Mouse (Mus musculus): ENCODE results near the gene Etl4.

Gene Etl4

DNA sequence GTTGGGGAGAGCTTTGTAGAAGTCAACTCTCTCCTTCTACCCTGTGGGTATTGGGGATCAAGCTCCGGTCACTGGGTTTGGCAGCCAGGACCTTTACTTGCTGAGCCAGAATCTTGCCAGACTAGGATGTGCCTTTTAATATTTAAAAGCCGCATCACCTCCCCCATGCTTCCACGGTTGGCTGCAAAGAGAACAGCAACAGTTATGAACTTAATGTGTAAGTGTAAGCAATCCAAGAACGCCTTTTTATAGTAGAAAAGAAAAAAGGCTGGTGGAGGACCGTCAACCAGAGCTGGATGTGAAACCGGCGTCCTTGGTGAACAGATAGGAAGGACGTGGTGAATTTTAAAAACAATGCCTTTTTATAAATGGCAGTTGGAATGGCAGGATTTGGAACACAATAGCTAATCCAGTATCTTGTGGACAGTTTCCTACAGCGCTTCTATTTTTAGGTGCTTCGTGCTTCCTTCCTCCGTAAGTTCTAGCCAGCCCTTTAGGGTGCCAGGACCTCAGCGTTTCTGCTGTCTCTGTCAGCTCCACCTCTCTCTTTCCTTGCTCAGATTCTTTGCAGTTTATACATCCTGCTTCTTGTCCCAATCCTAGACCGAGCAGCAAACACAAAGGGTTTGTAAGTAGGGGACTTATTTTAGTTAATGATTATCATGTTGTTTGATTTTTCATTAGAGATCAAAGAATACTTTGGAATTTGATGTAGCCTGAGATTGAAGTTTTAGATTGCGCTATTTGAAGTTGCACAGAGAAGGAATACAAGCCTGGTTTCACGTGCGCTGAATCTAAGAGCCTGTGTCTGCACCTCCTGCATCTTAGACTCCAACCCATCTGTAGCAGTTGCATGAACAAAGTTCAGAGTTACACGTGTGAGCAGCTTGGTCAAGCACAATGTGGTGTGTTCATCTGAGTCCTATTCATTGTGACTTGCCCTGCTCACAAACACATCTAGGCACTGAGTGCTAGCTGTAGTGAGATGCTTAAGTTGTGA is 535.9 kb downstream of the Etl4 start:
- peak; percentile 50 to 62 for DNase-seq

DNA sequence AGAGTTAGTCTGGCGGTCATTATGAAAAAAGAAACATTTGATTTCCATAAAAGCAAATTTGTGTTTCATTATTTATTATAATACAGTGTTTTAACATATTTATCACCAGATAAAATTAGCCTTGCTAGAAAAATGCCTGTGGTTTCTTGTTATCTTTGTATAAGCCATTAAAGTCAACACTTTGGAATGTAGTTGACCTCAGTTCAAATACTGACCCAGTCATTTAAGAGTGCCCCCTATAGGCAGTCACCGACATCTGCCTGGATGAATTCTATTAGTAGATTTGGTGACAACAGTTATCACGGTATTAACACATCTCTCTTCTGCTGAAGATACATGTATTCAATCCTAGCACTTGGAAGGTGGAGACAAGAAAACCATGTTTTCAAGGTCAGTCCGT is 536.6 kb downstream of the Etl4 start:
- DNase-seq, result peak in 1 of 2 experiments; percentile 32

DNA sequence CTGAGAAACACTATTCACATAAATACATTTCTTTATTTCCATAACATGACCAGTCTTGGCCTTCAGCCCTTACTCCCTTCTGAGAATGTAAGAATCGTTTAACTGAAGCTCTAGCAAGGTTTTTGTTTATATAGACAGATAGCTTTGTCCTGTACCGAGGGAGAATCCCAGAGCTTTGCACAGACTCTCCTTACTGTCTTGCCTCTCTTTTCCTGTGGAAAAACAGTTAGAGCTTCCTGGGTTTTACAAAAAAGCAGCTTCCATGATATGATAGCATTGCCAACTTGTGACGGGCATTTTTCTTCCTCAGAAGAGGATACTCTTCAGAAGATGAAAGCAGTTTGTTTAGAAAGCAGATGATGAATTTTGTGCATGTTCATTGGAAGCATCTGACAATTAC is 541.4 kb downstream of the Etl4 start:
- no peak for DNase-seq

DNA sequence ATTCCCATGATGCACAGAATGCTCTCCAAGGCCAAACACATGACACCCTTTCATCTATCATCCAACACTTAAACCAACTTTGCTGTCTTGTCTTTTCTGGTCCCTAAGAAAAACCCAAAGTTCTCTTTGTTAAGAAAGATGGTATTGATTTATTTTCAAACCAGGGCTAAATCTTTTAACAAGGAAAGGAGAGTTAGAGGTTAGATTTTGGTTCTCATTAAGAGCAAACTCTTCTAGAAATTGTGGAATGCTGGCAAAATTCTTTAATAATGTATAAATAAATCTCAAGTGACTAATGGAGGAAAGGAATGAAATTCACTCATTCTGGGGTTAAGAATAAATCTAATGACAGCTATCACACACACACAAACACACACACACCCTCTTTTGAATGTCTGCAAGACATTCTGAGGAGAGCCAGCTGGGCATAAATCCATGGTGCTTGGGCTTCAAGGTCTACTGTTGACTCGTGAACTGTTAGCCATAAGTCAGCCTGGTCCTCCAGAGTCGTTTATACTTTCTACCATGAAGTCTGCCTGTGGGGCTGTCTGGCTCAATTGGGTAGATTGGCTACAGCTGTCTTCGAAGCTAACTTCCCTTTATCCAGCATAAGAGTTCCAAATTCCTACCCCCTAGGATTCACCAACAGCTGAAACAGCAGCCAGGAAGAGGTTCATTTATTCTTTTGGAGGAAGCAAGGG is 544.1 kb downstream of the Etl4 start:
- peak; percentile 68 to 78 for DNase-seq

DNA sequence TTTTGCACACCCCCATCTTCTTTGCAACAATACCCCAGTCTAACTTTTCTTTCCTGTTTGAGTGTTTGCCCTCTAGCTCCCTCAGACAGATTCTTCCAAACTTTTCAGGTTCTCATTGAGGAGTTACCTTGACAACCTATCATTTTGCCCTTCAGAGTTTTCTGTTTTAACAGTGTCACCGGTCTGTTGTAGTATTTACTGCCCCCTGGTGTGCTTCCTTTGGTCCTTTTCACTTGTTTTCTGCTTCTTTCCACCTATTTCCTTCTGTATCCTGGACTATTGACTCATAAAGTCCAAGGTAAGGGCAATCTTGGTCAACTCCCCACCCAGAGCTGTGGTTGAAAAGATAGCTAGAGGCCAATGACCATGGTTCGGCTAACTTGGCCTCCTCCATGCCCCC is 569.6 kb downstream of the Etl4 start:
- no peak for DNase-seq

DNA sequence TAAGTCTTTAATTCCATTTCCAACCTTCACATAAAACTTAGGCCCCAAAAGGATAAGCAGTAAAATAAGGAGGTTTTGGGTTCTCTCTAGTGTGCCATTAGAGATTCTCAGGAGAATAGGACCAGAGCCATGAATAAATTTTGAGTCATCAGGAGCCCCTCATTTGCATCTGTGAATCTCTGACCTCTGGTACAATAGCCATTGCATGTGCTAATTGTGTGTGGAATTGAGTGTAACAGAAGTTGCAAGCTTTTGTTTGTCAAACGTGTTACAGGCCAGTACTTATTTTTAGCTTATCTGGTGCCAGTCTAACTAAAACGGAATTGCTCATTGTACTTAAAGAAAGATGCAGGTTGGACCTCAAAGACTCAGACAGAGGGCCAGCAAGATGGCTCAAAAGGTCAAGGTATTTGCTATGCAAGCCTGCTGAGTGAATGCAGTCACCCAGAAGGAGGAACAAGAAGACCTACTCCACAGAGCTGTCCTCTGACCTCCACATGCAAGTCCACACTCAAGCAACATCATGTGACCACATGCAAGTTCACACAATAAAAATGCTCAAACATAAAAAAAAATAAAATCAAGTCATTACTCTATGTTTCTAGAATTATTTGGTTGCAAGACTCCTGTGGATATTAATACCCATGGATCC is 576.7 kb downstream of the Etl4 start:
- DNase-seq, result no peak

DNA sequence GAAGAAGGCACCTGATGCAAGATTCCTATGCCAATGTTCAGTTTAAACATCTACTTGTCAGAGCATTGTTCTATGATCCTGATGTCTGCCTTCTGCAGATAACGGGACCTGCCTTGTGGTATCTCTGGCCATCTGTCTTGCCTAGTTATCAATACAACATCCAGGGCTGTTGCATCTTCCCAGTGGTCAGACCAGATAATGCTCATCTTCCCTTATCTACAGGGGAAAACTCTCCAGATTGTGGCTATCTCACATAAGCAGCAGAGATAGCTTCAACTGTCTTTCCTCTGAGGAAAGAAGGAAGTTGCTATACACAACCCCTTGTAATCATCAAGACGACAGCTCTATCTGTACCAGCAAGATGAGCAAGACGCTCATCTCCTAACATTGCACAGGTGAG is 579.5 kb downstream of the Etl4 start:
- DNase-seq, result no peak

- DNase-seq, result peak in 1 of 2 experiments; percentile 22
Measured at GRCm38 (mm10) chr2:20492125-20492524, 582.5 kb downstream of the Etl4 start.

GRCm38 (mm10) chr2:20493806-20494205 is 584.2 kb downstream of the Etl4 start:
- DNase-seq, result no peak

DNA sequence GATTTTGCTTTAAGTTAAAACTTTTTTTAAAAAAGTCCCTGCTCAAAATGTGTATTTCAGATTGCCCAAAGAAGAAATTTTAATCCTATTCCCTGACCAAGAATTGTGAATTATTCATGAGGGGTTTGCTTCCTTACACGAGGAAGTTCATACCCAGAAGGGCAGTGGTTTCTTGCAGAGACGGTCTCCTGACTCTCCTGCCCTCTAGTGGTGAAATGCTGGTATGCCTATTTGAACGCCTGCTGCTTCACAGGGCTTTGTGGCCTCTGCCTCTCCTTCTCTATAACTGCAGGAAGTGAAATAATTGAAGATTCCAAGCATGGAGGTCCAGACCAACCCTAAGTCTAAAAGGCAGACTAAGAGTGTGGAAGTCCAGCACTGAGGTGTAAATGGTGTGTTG is 585.1 kb downstream of the Etl4 start:
- DNase-seq, result peak; percentile 74 to 83

DNA sequence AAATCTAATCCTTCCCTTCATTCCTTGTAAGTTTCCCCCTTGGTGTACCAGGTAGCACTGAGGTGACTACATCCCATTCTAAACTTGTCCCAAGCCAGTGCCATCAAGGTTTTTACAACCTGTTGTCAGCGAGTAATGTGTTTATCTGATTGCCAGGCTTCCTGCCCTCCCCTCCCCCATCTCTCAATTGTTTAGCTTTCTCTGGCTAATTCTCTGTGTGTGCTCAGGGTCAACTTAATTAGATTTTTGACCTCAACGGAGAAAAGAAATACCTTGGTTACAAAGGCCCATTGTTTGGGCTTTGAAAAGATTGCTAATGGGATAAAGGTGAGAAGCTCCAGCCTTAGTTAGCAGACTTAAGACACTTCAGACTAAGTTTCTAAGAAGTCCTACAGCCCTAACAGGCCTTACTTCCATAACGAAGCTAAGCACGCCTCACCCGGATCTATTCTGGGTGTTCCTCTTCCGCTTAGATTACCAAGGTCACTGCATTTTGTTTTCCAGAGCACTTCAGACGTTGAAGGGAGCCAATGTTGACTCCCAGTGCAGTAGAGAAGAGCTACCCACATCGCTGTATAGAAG is 586.7 kb downstream of the Etl4 start:
- peak in 1 of 2 experiments; percentile 20 for DNase-seq

- DNase-seq, result peak in 1 of 2 experiments; percentile 50
Measured at GRCm38 (mm10) chr2:20507832-20508723, 598.5 kb downstream of the Etl4 start.

DNA sequence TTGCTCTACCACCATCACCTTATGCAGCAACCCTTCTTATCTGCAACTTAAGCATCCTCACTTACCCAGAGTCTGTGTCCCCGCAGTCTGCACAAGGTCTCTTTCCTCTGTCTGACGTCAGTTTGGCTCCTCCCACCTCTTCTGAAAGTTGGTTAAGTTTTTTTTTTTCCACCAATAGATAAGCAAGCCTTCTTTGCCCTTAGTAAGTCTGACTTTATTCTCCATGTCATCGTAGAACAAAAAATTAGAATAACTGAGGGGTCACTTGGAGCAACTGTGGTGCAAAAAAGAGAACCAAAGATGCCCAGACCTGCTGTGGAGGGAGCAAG is 599.1 kb downstream of the Etl4 start:
- no peak for DNase-seq

DNA sequence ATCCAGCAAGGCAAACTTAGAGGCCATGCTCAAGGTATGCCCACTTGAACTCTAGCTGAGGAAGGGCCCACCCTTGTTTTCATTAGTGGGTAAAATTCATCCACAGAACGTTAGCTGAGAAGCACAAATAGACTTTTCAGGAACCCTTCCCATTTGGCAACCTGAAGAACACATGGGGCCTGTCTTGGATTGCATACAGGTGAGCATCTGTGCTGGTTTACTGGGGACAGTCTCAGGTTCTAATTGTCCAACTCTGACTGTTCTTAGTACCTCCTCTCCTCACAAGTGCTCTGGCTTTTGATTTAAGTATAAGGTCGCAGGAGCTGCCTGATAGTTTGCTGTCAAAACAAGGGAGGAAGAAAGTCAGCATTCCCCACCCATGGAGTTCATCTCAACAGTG is 600.5 kb downstream of the Etl4 start:
- DNase-seq, result no peak

- no peak for DNase-seq
Measured at GRCm38 (mm10) chr2:20516270-20516865, 606.8 kb downstream of the Etl4 start.

DNA sequence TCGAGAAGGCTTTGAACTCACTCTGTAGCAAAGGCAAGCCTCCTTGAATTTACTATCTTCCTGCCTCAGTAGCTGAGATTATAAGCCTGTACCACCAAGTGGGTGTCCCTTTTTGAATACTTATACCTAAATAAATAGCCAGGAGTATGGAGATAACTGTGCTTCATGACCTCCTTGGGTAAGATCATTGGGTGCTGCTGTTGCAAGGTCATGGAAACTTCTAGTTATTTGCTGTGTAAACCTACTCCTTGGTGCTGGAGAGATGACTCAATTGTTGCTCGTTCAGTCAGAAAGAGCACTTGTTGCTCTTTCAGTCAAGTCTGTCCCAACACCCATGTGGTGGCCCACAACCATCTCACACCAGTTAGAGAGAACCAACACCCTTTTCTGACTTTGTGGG is 608.3 kb downstream of the Etl4 start:
- DNase-seq, result no peak

DNA sequence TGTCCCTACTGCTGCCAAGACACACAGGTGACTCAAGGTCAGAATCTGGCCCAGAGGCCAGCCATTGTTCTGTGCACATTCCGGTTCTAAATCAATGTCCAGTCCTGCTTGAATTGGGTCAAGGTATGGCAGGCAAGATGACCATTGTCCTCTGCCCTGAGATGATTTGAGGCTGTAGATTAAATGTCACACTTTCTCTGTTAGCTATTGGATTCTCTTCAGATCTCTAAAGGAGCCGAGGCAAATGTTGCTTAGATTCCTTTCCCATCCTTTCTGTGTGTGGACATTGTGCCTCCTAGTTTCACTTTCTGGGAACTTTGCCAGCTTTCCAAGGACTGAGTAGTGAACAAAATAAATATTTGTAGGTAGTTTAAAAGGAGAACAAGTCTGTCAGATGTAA is 608.9 kb downstream of the Etl4 start:
- DNase-seq, result peak in 1 of 2 experiments; percentile 18

GRCm38 (mm10) chr2:20519447-20520098 is 610.0 kb downstream of the Etl4 start:
- DNase-seq, result peak; percentile 82 to 89

DNA sequence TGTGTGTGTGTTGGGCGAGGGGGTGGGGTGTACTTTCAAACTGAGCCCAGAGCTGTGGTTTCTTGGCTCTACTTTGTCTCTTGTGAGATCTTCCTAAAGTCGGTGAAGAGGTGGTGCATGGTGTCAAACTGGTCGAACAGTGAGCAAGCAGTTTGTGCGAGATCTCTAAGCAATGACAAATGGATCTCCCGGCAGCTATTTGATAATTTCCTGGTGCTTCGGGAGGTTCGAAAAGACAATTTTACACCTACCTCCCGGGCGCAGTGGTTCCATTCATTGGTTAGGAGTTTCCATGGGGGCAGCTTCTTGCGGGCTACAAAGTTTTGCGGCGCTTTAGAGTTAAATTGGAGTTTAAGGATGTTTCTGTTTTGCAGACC is 610.5 kb downstream of the Etl4 start:
- no peak for DNase-seq

DNA sequence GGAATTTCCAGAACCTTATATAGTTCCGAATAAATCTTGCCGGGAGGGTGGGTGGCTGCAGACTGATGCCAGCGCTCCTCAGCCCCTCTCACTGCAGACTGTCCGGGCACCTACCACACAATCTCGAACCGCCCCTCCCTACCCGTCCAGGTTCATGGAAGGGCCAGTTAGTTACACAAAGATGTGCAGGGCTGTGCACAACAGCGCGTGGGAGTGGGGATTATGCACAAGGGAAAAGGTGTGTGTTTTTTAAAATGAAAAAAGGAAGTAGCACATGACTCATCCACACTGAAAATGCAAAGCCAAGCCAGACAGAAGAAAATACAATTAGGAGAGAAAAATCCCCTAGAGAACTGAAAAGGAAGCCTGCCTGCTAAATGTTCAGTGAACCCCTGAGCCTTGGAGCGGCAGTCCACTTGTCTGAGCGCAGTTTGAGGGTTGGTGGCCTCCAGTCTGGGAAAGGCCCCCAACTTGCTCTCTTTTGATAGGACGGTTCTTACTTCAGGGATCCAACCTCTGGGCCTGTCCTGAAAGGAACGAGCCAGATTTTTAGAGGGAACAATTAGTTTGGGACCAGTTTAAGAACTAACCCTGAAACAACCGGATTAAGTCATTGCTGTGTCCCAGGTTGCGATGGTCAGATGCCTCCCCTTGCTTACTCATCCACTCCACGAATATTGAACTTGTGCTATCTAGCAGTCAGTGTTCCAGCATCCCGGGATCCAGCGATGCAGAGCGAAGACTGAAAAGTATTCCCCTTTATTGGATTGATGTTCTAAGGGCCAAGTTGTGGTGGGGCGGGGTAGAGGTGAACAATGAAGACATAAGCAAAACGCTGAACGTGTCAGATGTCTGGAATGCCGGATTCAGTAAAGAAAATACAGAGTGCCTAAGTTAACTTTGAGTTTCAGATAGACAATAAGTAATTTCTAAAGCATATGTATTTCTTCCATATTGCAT is 611.3 kb downstream of the Etl4 start:
- peak; percentile 54 to 63 for DNase-seq
